Mouse (Mus musculus): ENCODE data around the gene Coq10b. TPM values are rescaled to one million over a fixed set of nuclear protein-coding genes. Genes with fewer than 3 reads are reported as not detected.

The Coq10b gene
- polyA plus RNA-seq (2015; fragmentation: Nextera tagmentation; extraction: Ambion mirVana), result 16.6 and 28.0 TPM in 2 replicates

GRCm38 (mm10) chr1:55052355-55052953, at the start of gene Coq10b:
Gene Coq10b (plus strand): TSS chr1:55052770.

GRCm38 (mm10) chr1:55027253-55027801, 25.2 kb upstream of the Coq10b start, which contains the start of gene Sf3b1:
Gene Sf3b1 (minus strand): TSS chr1:55027481.

DNA sequence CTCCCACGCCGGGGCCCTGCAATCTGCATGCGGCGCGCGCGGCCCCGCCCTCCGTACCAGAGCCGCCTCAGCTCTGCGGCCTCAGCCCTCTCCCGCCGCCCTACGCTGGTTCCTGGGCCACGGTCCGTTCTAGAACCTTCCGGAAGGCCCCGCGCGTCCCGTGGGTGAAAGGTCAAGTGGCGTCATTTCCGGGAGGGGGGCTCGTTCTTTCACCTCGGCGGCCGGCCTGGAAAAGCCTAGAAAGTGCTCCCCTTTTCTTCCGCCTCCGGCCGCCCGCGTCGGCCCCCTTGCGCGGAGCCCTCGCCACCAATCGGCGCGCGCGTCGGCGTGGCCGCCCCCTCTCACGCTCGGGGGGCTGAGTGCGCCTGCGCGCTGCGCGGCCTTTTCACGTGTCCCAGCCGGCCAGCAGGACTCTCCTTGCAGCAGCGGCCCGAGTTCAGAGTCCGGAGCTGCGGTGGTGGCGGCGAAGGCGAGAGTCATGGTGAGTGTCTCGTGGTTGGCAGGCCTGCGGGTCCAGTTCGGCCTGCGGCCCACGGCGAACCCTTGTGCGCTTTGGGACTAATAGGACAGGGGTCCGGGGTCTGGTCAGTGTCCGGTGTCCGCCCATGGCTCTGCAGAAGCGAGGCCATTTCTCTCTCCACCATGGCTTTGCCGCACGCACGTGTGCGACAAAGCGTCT, 35.5 kb downstream of the Coq10b start, which contains the start of the genes Hspe1 and Hspd1:
TSS of gene Hspe1 (plus strand) at position 201 of the 679 bp plus-strand sequence.
TSS of gene Hspd1 (minus strand) at position 312 of the 679 bp plus-strand sequence.

Other genes starting within 250 kb of the Coq10b start
- 5.4 and 6.9 TPM in 2 replicates for gene Ankrd44, start 126.4 kb upstream of the Coq10b start, polyA plus RNA-seq (2015; fragmentation: Nextera tagmentation; extraction: Ambion mirVana)
- 114 and 193 TPM in 2 replicates for gene Sf3b1, start 25.3 kb upstream of the Coq10b start, polyA plus RNA-seq (2015; fragmentation: Nextera tagmentation; extraction: Ambion mirVana)
- 1,634 and 1,878 TPM in 2 replicates for gene Hspe1, start 35.4 kb downstream of the Coq10b start, polyA plus RNA-seq (2015; fragmentation: Nextera tagmentation; extraction: Ambion mirVana)
- gene Hspd1, start 35.5 kb downstream of the Coq10b start, polyA plus RNA-seq (2015; fragmentation: Nextera tagmentation; extraction: Ambion mirVana), result 250 and 567 TPM in 2 replicates
- gene Mob4, start 78.5 kb downstream of the Coq10b start, polyA plus RNA-seq (2015; fragmentation: Nextera tagmentation; extraction: Ambion mirVana), result 462 and 610 TPM in 2 replicates
- 14.8 and 25.9 TPM in 2 replicates for gene Rftn2, start 174.0 kb downstream of the Coq10b start, polyA plus RNA-seq (2015; fragmentation: Nextera tagmentation; extraction: Ambion mirVana)
- 1.0 and 1.7 TPM in 2 replicates for gene Mars2, start 184.4 kb downstream of the Coq10b start, polyA plus RNA-seq (2015; fragmentation: Nextera tagmentation; extraction: Ambion mirVana)

All from adrenal gland, postnatal 0 days (tissue).